Mouse (Mus musculus) c-Kit-negative CD71-positive TER-119-positive erythroid progenitor cells, embryonic 14.5 days (primary cell): Measurements from ENCODE around the gene Gm44805.

Experiments used
- DNase-seq: peaks from one replicate; pipeline ENCODE4 v3.0.0-alpha.2; 2013; ENCODE audit warnings: low read depth, low spot score

The Gm44805 gene

DNA sequence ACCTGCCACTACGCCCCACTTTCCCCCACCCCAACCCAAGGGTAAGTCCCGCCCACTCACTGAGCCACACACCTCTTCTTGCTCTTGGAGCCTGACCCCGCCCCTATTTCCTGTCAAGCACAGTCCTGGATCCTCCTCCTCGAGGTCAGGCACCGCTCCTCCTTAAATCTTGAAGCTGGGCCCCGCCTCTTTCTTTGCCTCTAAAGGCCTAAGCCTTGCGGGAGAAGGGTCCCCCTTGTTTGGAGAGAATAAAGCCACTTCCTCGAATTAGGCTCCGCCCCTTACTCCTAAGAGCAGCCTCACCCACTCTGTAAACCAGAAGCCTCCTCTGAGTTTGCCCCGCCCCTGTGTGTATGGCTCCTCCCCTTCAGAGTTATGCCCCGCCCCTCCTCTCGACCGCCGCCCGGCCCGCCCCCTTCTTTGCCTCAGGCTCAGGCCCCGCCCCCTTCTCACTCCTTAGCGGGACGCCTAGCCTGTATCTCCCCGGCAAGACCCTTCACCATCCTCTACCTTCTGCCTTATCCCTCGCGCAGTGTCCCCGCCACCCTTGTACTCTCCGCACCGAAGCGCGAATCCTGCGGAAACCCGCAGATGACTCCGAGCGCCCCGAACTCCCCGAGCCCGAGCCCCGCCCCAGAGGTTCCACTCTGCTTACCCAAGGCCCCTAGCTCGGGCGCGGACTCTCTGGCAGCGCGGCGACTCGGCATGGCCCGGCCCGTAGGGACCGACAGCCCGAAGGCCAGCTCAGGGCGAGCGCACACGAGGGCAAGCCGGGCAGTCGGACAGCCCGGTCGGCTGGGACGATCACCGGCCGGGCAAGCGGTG is 52.5 kb downstream of the Gm44805 start:
- peak; percentile 75 for DNase-seq

DNA sequence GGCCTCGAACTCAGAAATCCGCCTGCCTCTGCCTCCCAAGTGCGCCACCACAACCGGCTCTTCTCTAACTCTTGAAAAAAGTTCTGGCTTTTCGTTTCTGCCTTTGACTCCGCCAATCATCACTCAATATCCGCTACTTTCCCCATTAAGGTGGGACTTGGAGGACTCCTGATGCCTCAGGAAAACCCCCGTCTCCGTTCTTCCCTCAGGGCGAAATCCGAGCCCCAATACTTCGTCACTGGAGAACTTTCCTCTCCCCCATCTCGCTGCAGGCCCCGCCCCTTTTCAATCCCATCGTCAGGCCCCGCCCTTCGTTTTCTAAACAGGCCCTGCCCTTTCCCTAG is 53.1 kb downstream of the Gm44805 start:
- DNase-seq = no peak

DNA sequence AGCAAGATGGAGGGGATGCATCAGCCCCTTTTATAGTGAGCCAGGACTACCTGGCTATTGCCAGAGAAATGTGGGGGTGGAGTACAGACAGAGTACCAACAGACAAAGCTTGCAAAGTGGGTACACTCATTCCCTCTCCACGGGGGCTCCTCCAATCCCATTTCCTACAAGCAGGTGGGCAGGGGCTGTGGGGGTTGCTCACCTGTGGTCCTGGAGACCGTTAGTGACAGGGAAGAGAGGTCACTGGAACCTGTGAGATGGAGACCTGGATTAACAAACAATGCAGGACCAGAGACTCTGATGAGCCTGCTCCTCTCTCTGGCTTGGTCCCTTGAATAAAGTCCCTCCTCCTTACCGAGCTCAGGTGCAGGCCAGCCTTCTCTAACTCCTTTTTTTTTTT is 53.5 kb downstream of the Gm44805 start:
- DNase-seq = no peak

DNA sequence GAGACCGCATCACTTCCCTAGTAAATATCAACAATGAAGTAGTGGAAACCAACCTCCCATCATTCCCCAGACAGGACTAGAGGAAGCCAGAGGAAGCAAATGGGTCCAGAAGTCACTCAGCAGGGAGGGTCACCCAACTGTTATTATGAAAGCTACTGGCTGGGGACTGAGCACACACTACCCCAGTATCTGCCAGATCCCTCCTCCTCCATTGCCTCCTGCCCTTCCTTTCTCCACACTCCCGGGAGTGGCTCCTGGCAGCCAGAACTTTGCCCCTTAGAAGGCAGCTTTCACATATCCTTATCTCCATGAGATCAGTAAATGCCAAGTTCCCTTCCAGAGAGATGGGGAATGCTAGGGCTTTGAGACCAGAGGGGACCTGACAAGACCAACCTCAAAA is 57.8 kb downstream of the Gm44805 start:
- DNase-seq = no peak

DNA sequence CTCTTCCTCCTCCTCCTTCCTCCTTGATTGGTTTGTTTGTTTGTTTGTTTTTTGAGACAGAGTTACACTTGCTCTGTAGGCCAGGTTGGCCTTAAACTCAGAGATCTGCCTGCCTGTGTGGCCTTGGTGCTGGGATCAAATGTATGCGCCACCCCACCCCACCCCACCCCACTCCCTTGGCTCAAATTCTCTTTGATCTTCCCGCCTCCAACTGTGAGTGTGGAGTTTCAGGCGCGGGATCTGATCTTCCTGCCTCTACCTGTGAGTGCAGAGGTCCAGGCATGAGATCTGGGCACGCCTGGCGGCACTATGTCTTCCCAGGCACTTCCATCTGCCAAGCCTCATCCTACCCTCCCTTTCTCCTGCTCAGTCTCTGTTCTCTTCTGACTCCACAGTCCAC is 59.0 kb downstream of the Gm44805 start:
- DNase-seq = no peak
